Mouse (Mus musculus): ENCODE data around the gene Ppp3cb.
"Not testable (repeated sequence)": the region's sequence is repeated elsewhere in the genome, so short reads cannot be mapped to it uniquely, and the experiment has no call there.

Gene Ppp3cb

GRCm38 (mm10) chr14:20546415-20546814 lies at the start of gene Ppp3cb:
TSS of gene Ppp3cb (minus strand) at chr14:20546573.
- DNase-seq = peak; percentile 65

GRCm38 (mm10) chr14:20595781-20596180 lies 49.4 kb upstream of the Ppp3cb start:
- peak; percentile 21 for DNase-seq

GRCm38 (mm10) chr14:20587458-20587857 lies 41.1 kb upstream of the Ppp3cb start:
- no peak for DNase-seq

DNA sequence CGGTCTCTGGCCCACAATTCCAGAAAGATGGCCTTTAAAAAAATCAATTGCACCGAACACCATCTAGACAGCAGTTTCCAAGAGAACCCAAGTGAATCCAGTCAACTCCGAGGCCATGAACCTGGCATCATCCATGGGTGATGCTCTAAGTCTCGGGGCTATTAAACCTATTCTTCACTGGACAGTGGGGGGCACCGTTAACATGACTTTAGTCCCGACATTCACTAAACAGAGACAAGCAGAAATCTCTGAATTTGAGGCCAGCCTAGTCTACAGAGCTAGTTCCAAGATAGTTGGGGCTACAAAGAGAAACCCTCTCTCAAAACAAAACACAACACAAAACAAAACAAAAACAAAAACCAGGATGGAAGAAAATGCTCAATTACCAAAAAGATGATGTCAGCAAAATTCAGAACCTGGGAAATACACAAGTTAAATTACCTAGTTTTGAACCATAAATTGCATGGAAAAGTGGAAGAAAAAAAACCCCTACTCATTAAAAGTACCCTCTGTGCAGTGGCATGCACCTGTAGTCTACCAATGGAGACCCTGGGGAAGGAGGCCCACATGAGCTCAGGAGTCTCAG lies 32.5 kb upstream of the Ppp3cb start:
- DNase-seq = no peak

- peak; percentile 60 for DNase-seq
Observed at GRCm38 (mm10) chr14:20576179-20576578, 29.8 kb upstream of the Ppp3cb start.

GRCm38 (mm10) chr14:20573196-20573595 lies 26.8 kb upstream of the Ppp3cb start:
- not testable (repeated sequence) for DNase-seq

- no peak for DNase-seq
Observed at GRCm38 (mm10) chr14:20565256-20566021, 19.1 kb upstream of the Ppp3cb start.

DNA sequence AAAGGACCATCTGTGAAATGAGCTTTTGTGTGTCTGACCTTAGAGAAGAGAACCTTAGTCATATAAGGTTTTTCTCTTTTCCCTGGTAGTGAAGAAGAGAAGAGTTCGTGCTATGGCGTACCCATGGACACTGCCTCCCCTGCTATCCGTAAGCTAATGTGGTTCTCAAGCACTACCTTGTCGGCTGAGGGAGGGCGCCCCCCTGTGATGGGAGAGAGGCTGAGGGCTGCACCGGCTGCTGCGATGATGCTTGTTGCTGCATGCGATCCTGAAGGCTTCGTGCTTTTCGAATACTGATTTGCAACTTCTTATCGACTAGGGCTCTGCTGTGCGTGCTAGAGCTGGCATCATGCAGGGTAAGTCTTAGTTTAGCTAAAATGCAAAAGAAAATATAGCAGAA lies 18.3 kb upstream of the Ppp3cb start:
- DNase-seq = no peak

DNA sequence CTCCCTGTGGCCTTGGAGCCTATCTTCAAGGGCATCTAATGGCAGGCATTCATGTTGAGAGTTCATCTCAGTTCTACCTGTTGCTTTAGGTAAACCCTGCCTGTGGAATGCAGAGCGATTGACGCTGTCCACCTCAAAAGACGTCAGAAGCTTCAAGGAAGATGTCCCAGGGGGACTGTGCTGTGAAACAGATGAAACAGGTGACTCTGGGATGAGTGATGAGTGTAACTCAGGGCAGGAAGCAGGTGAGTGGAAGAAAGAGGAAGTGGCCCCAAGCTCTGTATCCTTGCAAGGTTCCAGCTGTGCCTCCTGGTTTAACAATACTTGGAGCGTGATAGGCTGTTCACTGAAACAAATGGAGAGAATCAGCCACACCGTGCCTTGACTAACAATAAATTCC lies 15.5 kb upstream of the Ppp3cb start:
- DNase-seq = no peak

DNA sequence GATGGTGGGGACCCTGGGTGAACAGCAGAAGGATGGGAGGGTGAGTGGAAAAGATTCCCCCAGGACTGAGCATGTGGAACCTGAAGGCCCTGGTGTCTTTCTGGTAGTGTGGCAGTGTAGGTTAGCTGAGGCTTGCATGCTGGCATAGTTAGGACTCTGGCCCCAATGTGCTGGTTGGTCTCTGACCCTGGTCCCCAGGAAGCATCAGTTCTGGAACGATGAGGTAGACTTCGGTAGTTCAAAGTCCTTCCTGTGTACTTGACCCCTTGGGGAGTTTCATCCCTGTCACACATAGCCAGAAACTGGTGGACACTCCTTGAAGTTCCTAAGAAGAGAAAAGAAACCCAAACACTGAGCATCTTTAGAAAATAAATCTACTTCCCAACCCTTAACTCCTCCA lies 3.8 kb upstream of the Ppp3cb start:
- DNase-seq = no peak

GRCm38 (mm10) chr14:20545529-20546331 lies 643 bp downstream of the Ppp3cb start:
- peak; percentile 75 for DNase-seq

- no peak for DNase-seq
Observed at GRCm38 (mm10) chr14:20544467-20545411, 1.6 kb downstream of the Ppp3cb start.

DNA sequence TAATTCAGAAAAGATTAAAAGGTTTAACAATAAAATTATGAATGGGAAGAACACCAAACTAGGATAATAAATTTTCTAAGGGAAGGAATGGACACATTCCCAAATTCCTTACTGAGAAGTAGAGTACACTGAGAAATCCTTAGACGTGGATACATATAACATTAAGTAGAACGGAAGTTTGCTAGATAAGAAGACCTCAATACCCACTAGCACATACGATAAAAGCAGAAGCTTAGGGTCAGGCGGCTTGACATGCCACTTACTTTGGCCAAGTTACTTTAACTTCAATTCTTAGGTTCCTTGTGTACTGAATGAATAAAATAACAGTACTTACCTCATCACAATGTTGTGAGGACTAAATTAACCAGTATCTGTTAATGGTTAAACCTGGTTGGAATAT lies 16.7 kb downstream of the Ppp3cb start:
- no peak for DNase-seq

GRCm38 (mm10) chr14:20520179-20520578 lies 26.2 kb downstream of the Ppp3cb start:
- no peak for DNase-seq

DNA sequence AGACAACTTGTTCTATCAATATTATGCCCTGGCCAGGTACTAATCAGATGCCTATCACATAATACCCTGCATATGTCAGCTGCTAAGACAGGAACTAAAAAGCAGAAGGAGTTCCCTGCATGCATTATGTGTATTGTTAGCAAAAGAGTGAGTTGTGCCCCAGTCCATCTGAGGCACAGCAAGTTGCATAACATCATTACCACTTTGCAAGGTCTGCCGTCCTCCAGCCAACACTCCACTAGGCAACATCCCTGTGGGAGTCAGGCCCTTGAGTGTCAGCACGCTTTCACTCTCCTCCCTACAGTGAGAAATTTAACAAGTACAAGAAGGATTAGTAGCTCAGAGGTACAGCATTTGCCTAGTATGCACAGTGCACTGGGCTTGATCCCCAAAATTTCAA lies 37.9 kb downstream of the Ppp3cb start:
- DNase-seq = no peak

DNA sequence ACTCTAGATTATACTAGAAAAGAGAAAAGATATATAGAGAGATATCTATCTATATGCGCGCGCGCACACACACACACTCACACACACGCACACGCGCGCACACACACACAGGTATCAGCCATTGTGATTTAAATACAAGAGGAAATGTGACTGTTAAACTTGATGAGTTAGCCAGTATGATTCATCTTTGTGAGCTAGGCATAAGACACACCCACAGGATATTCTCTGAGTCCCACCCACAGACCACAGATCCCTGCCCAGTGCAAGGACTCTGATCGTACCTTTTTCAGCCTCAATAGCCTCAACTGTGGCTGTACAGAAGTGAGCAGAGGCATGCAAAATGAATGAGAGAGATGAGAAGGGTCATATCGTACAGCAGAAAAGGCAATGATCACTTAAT lies 43.4 kb downstream of the Ppp3cb start:
- DNase-seq = no peak

DNA sequence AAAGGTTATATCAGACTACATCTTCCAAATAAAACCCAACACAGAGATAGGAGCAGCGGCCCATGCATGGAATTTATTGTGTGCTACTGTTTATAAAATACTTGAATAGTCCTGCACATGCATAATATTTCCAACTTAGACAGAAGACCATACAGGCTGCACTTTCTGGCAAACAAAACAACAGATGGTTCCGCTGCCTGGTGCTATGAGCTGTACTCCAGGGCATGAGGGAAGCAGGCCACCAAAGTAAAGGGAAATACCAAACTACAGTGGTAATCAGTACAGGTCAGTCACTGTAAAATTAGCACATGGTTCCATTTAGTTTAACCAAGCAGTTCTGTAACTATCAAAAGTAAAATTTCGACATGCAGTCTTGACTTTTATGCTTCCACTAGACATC lies 46.4 kb downstream of the Ppp3cb start:
- peak; percentile 22 for DNase-seq

- no peak for DNase-seq
Observed at GRCm38 (mm10) chr14:20496603-20497002, 49.8 kb downstream of the Ppp3cb start, which contains the start of gene Mss51. TSS of gene Mss51 (minus strand) at chr14:20496901.

- no peak for DNase-seq
Observed at GRCm38 (mm10) chr14:20486031-20486430, 60.3 kb downstream of the Ppp3cb start.

DNA sequence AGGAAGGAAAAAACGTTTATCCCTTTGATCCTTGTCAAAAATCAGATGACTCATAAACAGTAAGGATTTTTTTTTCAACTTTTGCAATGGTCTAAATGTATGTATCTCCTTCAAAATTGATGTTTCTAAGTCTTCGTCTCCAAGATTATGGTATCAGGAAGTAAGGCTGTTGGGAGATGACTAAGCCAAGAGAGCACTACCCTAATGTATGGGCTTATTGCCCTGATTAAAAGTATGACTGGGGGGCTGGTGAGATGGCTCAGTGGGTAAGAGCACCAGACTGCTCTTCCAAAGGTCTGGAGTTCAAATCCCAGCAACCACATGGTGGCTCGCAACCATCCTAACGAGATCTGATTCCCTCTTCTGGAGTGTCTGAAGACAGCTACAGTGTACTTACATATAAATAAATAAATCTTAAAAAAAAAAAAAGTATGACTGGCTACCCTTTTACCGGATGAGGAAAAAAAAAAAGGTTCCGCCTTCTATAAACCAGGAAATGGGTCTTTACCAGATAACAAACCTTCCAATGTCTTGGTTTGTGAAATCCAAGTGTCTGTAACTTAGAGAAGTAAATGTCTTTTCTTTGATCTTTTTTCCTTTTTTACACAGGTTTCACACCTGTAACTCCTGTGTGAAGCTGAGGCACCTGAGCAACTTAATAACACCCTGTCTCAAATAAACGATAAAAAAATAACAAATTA lies 64.2 kb downstream of the Ppp3cb start:
- DNase-seq = no peak

DNA sequence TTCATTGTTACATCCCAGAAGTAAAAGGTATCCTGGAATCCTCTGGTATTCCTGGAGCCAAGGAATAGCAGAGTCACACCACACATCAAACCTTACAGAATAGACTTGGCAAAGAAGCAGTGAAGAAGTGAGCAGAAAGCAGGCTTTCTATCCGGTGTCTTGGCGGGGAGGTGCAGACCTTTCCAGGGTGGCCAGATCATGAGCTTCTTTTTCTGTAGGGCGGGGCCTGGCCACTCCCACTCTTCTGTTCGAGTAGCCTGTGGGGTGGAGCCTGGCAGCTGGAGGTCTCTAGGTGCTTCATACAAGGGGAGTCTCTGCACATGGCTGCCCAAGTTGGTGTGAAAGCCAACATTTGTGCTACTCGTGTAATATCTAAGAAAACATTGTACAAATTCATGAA lies 65.2 kb downstream of the Ppp3cb start:
- no peak for DNase-seq

GRCm38 (mm10) chr14:20480195-20480579 lies 66.2 kb downstream of the Ppp3cb start:
- DNase-seq = no peak
